Mouse (Mus musculus) retina, postnatal 1 day (tissue): ENCODE measurements around the gene Abhd17a.

Experiments
- DNase-seq: peaks from one replicate; pipeline ENCODE4 v3.0.0-alpha.2; 2012

Abhd17a gene

GRCm38 (mm10) chr10:80575925-80576324, 14.2 kb downstream of the Abhd17a start:
- DNase-seq = no peak

DNA sequence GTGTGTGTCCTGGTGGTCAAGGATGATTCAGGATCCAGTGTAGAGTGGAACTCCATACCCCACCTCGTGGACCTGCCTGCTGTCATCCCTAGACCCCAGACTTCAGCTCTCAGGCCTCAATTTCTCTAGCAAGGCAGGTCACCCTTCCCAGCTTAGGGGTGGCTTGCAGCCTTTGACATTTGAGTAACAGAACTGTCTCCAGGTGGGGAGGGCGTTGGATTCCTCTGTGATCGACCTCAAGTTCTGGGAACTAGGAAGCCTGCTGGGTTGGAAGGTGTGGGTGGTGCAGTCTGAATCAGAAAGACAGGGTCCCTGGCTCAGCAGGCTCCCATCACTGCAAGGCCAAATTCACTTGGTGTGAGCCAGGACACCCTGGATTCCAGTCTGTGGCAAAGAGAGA, 15.2 kb downstream of the Abhd17a start:
- DNase-seq = no peak

DNA sequence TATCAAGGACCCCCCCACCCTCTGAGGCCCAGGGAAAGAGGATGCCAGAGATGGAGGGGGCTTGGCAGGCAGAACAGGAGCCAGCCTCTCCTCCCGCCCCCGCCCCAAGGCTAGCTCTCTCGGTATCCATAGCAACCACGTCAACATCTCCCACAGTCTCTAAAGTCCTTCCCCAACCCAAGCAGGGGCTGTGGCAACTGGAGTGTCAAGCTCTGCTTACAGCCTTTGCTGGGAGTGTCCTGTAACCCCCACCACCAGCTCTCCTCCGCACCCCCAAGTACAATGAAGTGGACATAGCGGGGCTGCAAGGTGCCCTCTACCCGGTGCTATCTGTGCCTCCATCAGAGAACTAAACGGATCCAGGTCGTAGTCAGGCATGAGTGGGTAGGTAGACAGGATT, 16.2 kb downstream of the Abhd17a start:
- DNase-seq = peak; percentile 47

- DNase-seq = no peak
Measured at GRCm38 (mm10) chr10:80572477-80572876, 17.7 kb downstream of the Abhd17a start.

DNA sequence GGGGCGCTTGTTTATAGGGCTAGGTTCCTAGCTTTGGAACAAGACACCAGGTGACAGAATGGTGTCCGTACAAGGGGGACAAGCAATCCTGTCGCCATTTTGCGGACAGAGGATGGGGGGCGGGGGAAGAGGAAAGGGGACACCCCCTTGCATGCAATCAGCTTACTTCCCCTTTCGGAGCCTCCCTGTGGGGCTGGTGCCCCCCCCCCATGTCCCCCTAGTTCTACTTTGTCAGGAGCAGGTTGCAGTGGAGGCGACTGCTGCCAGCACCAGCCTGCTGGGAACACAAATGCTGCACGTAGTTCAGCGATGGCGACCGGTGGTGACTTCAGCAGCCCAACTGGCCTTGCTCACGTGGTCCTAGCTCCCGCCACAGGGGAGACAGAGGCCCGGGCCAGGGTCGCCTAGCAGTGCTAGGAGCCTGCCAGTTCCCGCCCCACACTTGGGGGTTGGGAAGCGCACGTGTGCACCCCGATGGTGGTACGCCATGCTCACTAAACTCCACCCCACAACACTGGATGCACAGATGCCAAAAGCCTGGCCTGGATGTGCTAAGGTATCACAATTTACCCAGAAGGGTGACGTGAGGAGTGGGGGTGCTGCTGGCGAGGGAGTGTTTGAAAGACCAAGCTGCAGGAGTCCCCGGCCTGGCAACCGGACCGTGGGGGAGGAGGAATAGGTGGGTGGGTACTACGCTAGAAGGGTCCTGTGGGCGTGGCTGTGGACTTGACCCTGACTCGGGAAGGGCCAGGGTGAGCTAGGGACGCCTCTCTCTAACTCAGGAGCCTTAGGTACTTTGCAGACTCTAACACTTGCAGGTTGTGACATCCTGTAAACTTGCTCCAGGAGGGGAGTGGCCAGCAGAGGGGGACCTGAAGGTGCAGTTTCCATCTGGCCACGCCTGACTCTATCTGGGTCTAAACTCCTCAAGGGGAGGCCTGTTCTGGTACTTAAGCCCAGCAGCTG, 19.0 kb downstream of the Abhd17a start:
- peak; percentile 62 for DNase-seq

DNA sequence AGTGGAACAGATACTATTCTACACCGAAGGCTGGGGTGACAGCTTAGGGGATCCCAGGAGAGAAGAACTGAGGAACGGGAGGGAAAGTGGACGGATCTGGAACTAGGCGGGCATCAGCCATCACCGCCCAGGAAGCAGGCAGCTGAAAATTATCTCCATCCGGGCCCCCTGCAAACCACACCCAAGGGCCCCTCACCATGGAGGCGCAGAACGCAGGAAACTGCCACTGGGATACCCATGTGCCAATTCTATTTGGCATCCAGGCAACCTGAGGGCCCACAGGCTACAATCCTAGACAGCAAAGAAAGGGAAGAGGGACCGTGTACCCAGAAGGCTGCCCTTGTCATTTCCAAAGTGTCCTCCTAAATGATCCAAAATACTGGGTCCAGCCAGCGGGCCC, 19.7 kb downstream of the Abhd17a start:
- no peak for DNase-seq

- DNase-seq = peak; percentile 58
Measured at GRCm38 (mm10) chr10:80569664-80570066, 20.5 kb downstream of the Abhd17a start.

GRCm38 (mm10) chr10:80568876-80569275, 21.3 kb downstream of the Abhd17a start:
- no peak for DNase-seq

GRCm38 (mm10) chr10:80566375-80567092, 23.6 kb downstream of the Abhd17a start:
- peak; percentile 91 for DNase-seq

DNA sequence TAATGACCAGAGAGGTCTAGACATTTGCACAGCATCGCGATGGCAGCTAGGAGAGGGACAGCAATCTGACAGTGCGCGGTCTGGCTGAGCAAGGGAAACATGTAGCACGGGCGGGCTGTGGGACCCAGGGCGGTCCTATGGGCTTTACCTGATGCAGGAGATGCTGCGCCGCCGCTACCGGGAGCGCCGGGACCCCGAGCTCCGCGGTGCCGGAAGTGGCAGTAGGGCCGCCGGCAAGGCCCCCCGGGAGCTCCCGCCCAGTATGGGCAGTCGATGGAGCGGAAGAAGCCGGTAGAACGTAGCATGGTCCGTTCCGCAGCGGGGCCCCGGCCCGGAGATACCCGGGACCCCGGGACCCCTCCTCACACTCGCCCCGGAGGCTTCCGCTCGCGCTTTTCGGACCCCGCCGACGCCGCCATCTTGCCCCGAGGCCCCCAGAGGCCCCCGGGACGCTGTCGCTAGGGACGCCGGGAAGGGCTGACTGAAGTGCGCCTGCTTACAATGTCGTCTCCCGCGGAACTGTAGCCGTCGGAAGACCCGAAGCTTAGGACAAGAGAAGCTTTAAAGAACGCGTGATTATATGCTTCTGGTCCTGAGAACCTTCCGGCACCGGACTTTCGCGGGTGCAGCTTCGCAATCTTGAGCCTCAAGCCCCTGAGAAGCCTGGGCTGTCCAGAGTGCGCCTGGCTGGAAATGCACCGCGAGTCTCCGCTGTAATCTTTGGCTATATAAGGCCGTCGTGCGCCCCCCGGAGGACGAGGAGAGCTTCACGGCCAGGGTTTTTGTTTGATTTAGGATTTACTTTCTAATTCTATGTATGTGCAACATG, 28.8 kb downstream of the Abhd17a start, which contains the start of gene Rexo1:
Gene Rexo1 (minus strand): TSS at position 445 of the 829 bp plus-strand sequence.
- DNase-seq = peak; percentile 96

DNA sequence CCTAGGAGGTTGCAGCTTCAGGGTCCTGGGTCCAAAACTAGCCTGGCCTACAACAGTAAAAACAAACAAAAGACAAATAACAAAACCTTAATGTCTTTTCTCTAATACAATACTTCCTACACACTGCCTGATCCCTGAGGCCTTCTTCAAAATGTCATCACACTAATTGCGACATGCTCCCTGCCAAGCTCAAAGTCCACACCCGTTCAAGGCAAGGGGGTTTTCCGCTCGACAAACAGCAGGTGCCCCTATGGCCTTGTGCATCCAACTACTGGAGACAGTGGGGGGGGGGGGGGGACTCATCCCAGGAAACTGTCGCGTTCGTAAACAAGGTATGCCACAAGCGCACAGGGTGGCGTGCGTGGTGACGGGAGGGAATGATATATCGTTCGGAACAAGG, 29.5 kb downstream of the Abhd17a start:
- no peak for DNase-seq

DNA sequence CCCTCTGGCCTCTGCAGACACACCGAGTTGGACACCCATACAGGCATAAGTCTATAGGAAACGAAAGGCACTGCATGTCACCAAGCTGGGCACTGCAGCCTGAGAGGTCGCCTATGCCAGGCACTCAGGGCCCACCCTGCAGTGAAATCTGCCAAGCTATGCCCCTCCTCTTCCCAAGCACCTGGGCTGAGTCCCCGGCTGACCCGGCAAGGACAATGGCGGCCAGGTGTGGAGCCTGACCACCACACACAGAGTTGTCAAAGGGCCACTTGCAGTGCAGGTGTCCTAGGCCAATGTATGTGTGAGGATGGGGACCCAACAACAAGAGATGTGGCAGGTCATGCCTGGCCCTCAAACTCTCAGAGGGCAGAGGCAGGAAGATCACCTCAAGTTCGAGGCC, 30.7 kb downstream of the Abhd17a start:
- DNase-seq = no peak

- DNase-seq = peak; percentile 82
Measured at GRCm38 (mm10) chr10:80557346-80557965, 32.7 kb downstream of the Abhd17a start.

- no peak for DNase-seq
Measured at GRCm38 (mm10) chr10:80553997-80554396, 36.1 kb downstream of the Abhd17a start.

GRCm38 (mm10) chr10:80553575-80553974, 36.6 kb downstream of the Abhd17a start:
- DNase-seq = no peak

DNA sequence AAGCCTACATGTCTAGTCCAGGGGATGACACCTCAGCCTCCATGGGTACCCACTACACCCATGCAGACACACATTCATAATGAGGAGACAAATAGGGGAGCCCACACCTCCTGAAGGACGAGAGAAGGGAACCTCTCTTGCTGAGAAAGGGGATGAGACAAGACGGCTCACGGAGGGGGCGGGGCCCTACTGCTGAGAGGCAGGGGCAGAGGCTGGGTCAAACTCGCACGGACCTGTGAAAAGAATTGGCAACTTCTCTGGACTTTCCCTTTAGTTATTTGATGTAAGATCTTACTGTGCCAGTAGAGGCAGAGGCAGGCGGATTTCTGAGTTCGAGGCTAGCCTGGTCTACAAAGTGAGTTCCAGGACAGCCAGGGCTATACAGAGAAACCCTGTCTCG, 37.8 kb downstream of the Abhd17a start:
- no peak for DNase-seq

DNA sequence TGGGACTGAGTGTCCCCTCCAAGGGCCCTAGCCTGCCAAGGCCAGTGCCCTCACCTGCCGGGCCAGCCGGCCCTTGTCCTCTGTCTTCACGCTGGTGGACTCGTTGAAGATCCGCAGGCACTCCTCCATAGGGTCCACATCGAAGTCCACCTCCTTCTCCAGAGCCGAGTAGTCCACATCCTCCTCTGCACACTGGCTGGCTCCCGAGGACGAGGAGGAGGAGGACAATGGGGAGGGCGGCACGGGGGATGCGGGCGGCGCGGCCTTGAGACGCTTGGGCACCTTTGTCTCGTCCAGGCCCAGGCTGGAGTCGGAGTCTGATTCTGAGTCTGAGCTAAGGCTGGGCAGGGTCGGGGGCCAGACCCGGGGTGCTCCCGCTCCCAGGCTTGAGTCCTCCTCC, 40.9 kb downstream of the Abhd17a start:
- no peak for DNase-seq

- DNase-seq = peak; percentile 86
Measured at GRCm38 (mm10) chr10:80548428-80549006, 41.6 kb downstream of the Abhd17a start.

GRCm38 (mm10) chr10:80547539-80547938, 42.6 kb downstream of the Abhd17a start:
- no peak for DNase-seq

DNA sequence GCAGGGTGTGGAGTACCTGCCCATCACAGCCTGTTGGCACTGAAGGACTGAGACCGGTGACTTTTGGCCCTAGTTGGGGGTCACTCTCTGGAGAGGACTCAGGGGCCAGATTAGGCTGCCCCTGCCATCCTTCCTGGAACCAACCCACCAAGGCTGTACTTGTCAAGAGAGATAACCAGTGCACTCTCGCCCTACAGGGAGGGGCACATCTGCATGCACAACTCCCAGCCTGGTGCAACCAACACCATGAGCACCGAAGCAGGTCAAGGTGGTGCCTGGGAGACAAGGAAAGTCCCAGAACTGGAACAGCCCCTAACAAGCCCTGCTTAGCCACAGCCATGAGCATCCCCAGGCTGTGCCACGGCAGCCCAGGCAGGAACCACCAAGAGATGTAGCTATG, 43.2 kb downstream of the Abhd17a start:
- DNase-seq = no peak

DNA sequence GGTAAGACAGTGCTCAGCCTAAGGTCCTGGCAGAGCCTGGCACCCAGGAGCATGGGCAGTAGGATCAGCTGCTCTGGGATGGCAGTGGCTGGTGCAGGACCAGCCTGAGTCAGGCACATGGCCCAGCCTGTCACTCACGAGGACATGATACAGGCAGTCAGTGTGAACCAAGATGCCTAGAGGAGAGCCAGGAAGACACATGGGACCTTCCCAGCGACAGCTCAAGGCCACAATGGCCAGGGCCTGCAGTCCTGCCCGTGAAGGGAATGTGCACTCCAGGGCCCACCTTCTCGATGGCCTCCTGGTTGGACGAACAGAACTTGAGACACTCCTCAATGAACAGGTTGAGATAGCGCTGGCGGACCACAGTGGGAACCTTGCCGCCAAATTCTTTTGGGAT, 44.6 kb downstream of the Abhd17a start:
- no peak for DNase-seq

DNA sequence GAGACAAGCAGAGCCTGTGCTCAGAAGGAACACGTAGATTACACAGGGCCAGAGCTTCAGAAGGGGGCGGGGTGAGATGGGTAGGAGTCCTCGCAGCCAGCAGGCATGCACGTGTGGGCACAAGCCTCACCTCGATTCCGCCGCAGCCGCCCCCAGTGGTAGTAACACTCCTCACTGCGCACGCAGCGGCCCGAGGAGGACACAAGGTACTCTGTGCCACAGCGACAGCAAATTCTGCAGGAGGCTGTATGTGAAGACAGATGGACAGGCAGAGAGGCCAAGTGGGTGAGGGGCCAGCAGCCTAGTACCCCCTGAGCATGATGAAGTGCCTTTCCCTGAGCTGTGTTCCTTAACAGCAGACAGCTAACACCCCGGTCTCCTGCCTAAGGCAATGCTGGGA, 46.3 kb downstream of the Abhd17a start:
- DNase-seq = no peak
